Mouse (Mus musculus): ENCODE measurements around the gene Cdca5. TPM values are rescaled to one million over a fixed set of nuclear protein-coding genes. Genes with fewer than 3 reads are reported as not detected.
"Not testable (repeated sequence)": the region's sequence is repeated elsewhere in the genome, so short reads cannot be mapped to it uniquely, and the experiment has no call there.

The Cdca5 gene
- 10 to 100 TPM; 12.8 to 14.8 TPM for total RNA-seq (2021)

- DNase-seq = peak; percentile 96
Observed at GRCm38 (mm10) chr19:6084478-6085248, at the start of gene Cdca5, which contains the start of gene Zfpl1. TSS of gene Cdca5 (plus strand) at chr19:6084983. TSS of gene Zfpl1 (minus strand) at chr19:6084956.

GRCm38 (mm10) chr19:6035966-6036585 lies 48.7 kb upstream of the Cdca5 start:
- no peak for DNase-seq

GRCm38 (mm10) chr19:6037695-6038094 lies 47.1 kb upstream of the Cdca5 start:
- DNase-seq = no peak

- DNase-seq = no peak
Observed at GRCm38 (mm10) chr19:6038326-6038725, 46.5 kb upstream of the Cdca5 start.

- no peak for DNase-seq
Observed at GRCm38 (mm10) chr19:6040002-6040401, 44.8 kb upstream of the Cdca5 start.

GRCm38 (mm10) chr19:6042293-6042692 lies 42.5 kb upstream of the Cdca5 start:
- no peak for DNase-seq

- not testable (repeated sequence) for DNase-seq
Observed at GRCm38 (mm10) chr19:6044102-6044501, 40.7 kb upstream of the Cdca5 start.

- DNase-seq = no peak
Observed at GRCm38 (mm10) chr19:6045366-6046293, 39.2 kb upstream of the Cdca5 start.

- DNase-seq = peak; percentile 89
Observed at GRCm38 (mm10) chr19:6046294-6047153, 38.3 kb upstream of the Cdca5 start, which contains the start of gene Syvn1. TSS of gene Syvn1 (plus strand) at chr19:6046576.

GRCm38 (mm10) chr19:6047154-6047898 lies 37.5 kb upstream of the Cdca5 start:
- no peak for DNase-seq

GRCm38 (mm10) chr19:6047899-6048166 lies 37.0 kb upstream of the Cdca5 start:
- DNase-seq = no peak

- DNase-seq = no peak
Observed at GRCm38 (mm10) chr19:6048681-6049410, 35.9 kb upstream of the Cdca5 start.

- no peak for DNase-seq
Observed at GRCm38 (mm10) chr19:6052516-6052915, 32.3 kb upstream of the Cdca5 start.

- DNase-seq = no peak
Observed at GRCm38 (mm10) chr19:6054296-6054695, 30.5 kb upstream of the Cdca5 start.

GRCm38 (mm10) chr19:6056696-6057095 lies 28.1 kb upstream of the Cdca5 start:
- DNase-seq = no peak

GRCm38 (mm10) chr19:6057313-6058096 lies 27.3 kb upstream of the Cdca5 start, which contains the start of the genes Mrpl49 and Fau:
TSS of gene Mrpl49 (minus strand) at chr19:6057785.
TSS of gene Fau (plus strand) at chr19:6057844.
- peak; percentile 99 for DNase-seq

GRCm38 (mm10) chr19:6058513-6058912 lies 26.3 kb upstream of the Cdca5 start:
- DNase-seq = no peak

GRCm38 (mm10) chr19:6058966-6059365 lies 25.8 kb upstream of the Cdca5 start:
- DNase-seq = no peak

- peak; percentile 94 for DNase-seq
Observed at GRCm38 (mm10) chr19:6061021-6061533, 23.7 kb upstream of the Cdca5 start, which contains the start of gene Znhit2. TSS of gene Znhit2 (plus strand) at chr19:6061192.
